Mouse (Mus musculus) liver, postnatal 0 days (tissue): ENCODE measurements around the gene Esd.

ENCODE experiments used
- CTCF ChIP-seq: sonication (generic); IDR thresholded peaks from 2 replicates; pipeline ENCODE4 v1.5.1; 2016; ENCODE audit warnings: antibody characterized with exemption, low read depth
- EP300 ChIP-seq: IDR thresholded peaks from 2 replicates; pipeline ENCODE4 v1.6.1; 2016; ENCODE audit warnings: antibody characterized with exemption, low read depth, mild to moderate bottlenecking

GRCm38 (mm10) chr14:74794931-74795330 lies 62.8 kb downstream of the Esd start:
- TF ChIP-seq CTCF (no peak), EP300 (no peak)
